Mouse (Mus musculus): Measurements from ENCODE around the gene Fam117b.

Gene Fam117b

GRCm38 (mm10) chr1:59986626-59987025, 73.8 kb downstream of the Fam117b start:
- no peak for DNase-seq (ENCODE audit: low read depth, low spot score)

GRCm38 (mm10) chr1:59987399-59988040, 74.7 kb downstream of the Fam117b start:
- no peak for DNase-seq (ENCODE audit: low read depth, low spot score)

- DNase-seq (ENCODE audit: low read depth, low spot score), result no peak
Measured at GRCm38 (mm10) chr1:59995646-59996045, 82.8 kb downstream of the Fam117b start.

- no peak for DNase-seq (ENCODE audit: low read depth, low spot score)
Measured at GRCm38 (mm10) chr1:59997352-59997751, 84.5 kb downstream of the Fam117b start.

GRCm38 (mm10) chr1:60000319-60000718, 87.5 kb downstream of the Fam117b start:
- no peak for DNase-seq (ENCODE audit: low read depth, low spot score)

DNA sequence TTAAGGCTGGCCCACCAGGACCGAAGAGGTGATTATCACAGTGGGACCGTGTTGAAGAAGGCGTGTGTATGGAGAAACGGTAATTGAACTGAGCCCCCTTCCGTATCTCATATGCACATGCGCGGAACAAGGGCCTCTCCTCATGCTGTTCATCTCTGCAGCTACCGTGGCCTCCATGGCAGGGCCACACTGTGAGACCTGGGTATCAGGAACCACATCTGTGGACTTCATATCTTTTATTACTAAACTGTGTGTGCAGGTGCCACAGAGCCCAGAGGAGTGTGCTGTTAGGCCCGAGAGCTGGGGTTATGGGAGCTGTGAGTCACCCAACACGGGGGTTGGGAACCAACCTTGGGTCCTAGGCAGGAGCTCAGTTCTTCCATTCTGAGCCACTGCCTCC, 94.5 kb downstream of the Fam117b start:
- no peak for DNase-seq (ENCODE audit: low read depth, low spot score)

DNA sequence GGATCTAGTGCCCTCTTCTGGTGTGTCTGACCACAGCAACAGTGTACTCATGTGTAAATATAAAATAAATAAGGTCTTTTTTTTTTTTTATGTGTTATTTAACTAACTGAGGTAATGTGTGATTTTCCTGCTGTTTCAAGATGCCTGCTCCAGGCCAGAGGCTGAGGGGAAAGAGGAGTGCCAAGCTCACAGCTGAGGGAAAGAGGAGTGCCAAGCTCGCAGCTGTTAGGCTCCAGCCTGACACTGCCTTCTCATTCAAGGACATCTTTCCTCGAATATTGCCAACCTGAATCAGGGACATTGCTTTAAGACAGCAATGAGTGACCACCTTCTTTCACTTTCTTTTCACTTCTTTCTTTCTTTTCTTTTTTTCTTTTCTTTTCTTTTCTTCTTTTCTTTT, 95.9 kb downstream of the Fam117b start:
- DNase-seq (ENCODE audit: low read depth, low spot score), result no peak

DNA sequence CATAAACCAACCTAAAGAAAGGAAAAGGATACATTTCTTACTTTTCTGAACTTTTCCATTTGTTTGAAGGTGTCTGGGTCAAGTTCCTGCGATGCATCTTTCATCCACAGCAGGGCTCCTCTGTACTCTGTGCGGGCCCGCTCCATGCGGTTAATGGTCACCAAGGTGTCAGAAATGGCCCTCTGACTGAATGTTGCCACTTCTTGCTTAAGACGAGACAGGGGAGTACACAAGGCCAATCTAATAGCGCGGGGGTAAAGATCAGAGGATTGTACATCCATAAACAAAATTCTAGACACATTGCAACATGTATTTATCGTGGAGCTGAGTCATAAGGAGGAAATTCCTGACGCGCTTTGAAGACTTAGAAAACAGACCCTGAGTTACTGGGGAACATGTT, 101.0 kb downstream of the Fam117b start:
- no peak for DNase-seq (ENCODE audit: low read depth, low spot score)

- DNase-seq (ENCODE audit: low read depth, low spot score), result no peak
Measured at GRCm38 (mm10) chr1:60015511-60015910, 102.7 kb downstream of the Fam117b start.

- DNase-seq (ENCODE audit: low read depth, low spot score), result no peak
Measured at GRCm38 (mm10) chr1:60016136-60016611, 103.4 kb downstream of the Fam117b start.

- DNase-seq (ENCODE audit: low read depth, low spot score), result no peak
Measured at GRCm38 (mm10) chr1:60017031-60017469, 104.2 kb downstream of the Fam117b start.
